Mouse (Mus musculus) kidney, postnatal 0 days (tissue): ENCODE data around the gene Sall2. TPM values are rescaled to one million over a fixed set of nuclear protein-coding genes. Genes with fewer than 3 reads are reported as not detected.
"Not testable (repeated sequence)": the region's sequence is repeated elsewhere in the genome, so short reads cannot be mapped to it uniquely, and the experiment has no call there.

Experiments used
- ATAC-seq: fragments of 200-750 bp; cut with Nextera tagmentation; replicated peaks from 2 replicates; pipeline ENCODE4 v1.8.0; 2017; ENCODE audit warnings: low read depth, moderate number of reproducible peaks, moderate TSS enrichment, moderate library complexity; ENCODE audit not compliant: low FRiP score
- DNase-seq: peaks from one replicate; pipeline ENCODE4 v3.0.0-alpha.2; 2016; ENCODE audit warnings: low spot score
- H3K27ac ChIP-seq: fragments of 300-500 bp; sonication (generic); 2 replicates; pipeline ENCODE4 v1.5.1; 2014; ENCODE audit warnings: mild to moderate bottlenecking
- H3K27me3 ChIP-seq: fragments of 300-500 bp; sonication (generic); 2 replicates; pipeline ENCODE4 v1.6.1; 2014; ENCODE audit warnings: low read length, mixed read lengths; ENCODE audit not compliant: insufficient read depth
- H3K36me3 ChIP-seq: fragments of 300-500 bp; sonication (generic); 2 replicates; pipeline ENCODE4 v1.6.1; 2014; ENCODE audit warnings: low read length, mixed read lengths; ENCODE audit not compliant: insufficient read depth
- H3K4me1 ChIP-seq: fragments of 300-500 bp; sonication (generic); replicated peaks from 2 replicates; pipeline ENCODE4 v1.6.1; 2014; ENCODE audit warnings: antibody characterized with exemption, low read length, mixed read lengths; ENCODE audit not compliant: insufficient read depth
- H3K4me2 ChIP-seq: fragments of 300-500 bp; sonication (generic); 2 replicates; pipeline ENCODE4 v1.6.1; 2014; ENCODE audit warnings: mild to moderate bottlenecking, low read length, moderate library complexity, mixed read lengths
- H3K4me3 ChIP-seq: fragments of 300-500 bp; sonication (generic); replicated peaks from 2 replicates; pipeline ENCODE4 v1.5.1; 2014; ENCODE audit warnings: low read depth, low read length
- H3K9ac ChIP-seq: fragments of 300-500 bp; sonication (generic); 2 replicates; pipeline ENCODE4 v1.6.1; 2014; ENCODE audit warnings: low read depth, low read length
- H3K9me3 ChIP-seq: fragments of 300-500 bp; sonication (generic); replicated peaks from 2 replicates; pipeline ENCODE4 v1.6.1; 2016; ENCODE audit warnings: low read length, inconsistent platforms, mixed read lengths
- CTCF ChIP-seq: IDR thresholded peaks from 2 replicates; pipeline ENCODE4 v1.5.1; 2016; ENCODE audit warnings: antibody characterized with exemption, low read depth, mild to moderate bottlenecking, moderate library complexity
- WGBS: fragments of 180-500 bp; shearing (Covaris S2); extraction: QIAGEN DNeasy Blood & Tissue Kit; methylation state at CpG from one replicate; pipeline ENCODE4 v1.1.7; 2014; 5-methylcytosine and 5-hydroxymethylcytosine counted together
- polyA plus RNA-seq: library from polyadenylated mRNA; unstranded; fragments of >200 nt; fragmentation: Nextera tagmentation; extraction: Ambion mirVana; gene quantifications from 2 replicates; pipeline ENCODE4 v1.2.1, GENCODE M21; 2015

Sall2 gene
- polyA plus RNA-seq, 1 experiment from 2014 or later: 20.9 TPM

- under 1% methylated on average over 46 of the region's 46 CpGs for WGBS
- H3K9me3 ChIP-seq: no peaks in the 10 kb centered on the region
- peak within 1 kb of the TSS; percentile 92 for H3K27ac ChIP-seq
- no peaks in the 10 kb centered on the region for H3K27me3 ChIP-seq
- peaks cover 3% of the 10 kb centered on the region; the same call in 1 of the 2 replicates for H3K4me1 ChIP-seq
- H3K4me2 ChIP-seq: peak within 1 kb of the TSS; percentile 74
- DNase-seq: peak; percentile 98
- peak within 1 kb of the TSS; percentile 68 for H3K4me3 ChIP-seq
- peak; percentile 28; the same call in 1 of the 2 replicates for TF ChIP-seq CTCF
- peak; percentile 97 for ATAC-seq
- H3K36me3 ChIP-seq: peaks cover 3% of the 10 kb centered on the region; the same call in 1 of the 2 replicates
- peak within 1 kb of the TSS; percentile 65 for H3K9ac ChIP-seq
Observed at GRCm38 (mm10) chr14:52304644-52305271, 23.8 kb downstream of the Sall2 start, which contains the start of gene Mettl3. TSS of gene Mettl3 (minus strand) at chr14:52305128.

GRCm38 (mm10) chr14:52303517-52303916 lies 25.0 kb downstream of the Sall2 start:
- not testable (repeated sequence) for H3K27me3 ChIP-seq, H3K9ac ChIP-seq, ATAC-seq, H3K9me3 ChIP-seq, H3K4me3 ChIP-seq, H3K4me1 ChIP-seq, H3K27ac ChIP-seq, DNase-seq, H3K4me2 ChIP-seq
- H3K36me3 ChIP-seq: peaks cover 13% of the 10 kb centered on the region
- WGBS: 89% methylated on average over 3 of the region's 3 CpGs
- 0 out of 2 replicates have a peak, but pooled peaks have one; percentile 3 for TF ChIP-seq CTCF

- Histone ChIP-seq H3K27ac (no peak overlapping the region), H3K4me1 (no peaks in the 10 kb centered on the region), H3K4me2 (no peak overlapping the region), H3K4me3 (no peak overlapping the region), H3K27me3 (no peaks in the 10 kb centered on the region), H3K9me3 (no peaks in the 10 kb centered on the region), H3K36me3 (peaks cover 56% of the 10 kb centered on the region), H3K9ac (no peak overlapping the region)
- ATAC-seq: peak; percentile 47
- TF ChIP-seq CTCF: peak; percentile 77
- peak; percentile 92 for DNase-seq
- WGBS: 67% methylated on average over 6 of the region's 6 CpGs
Observed at GRCm38 (mm10) chr14:52295558-52296264, 32.9 kb downstream of the Sall2 start.

DNA sequence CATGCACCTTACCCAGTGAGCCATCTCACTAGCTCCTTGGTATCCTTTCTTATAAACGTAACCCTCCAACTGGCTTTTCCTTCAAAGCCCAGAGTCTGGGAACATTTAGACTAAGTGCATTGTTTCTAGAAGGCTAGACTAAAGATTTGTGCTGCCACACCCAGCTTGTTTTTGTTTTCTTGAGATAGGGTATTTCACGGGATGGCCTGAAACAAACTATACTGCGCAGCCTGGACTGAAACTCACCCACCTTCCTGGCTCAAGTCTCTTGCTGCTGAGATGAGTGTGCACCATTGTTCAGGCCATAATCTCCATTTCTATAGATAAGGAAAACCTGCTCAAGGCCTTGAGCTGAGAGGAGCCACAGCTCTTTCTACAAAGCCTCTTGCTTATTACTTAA lies 44.4 kb downstream of the Sall2 start:
- Histone ChIP-seq H3K36me3 (peaks cover 29% of the 10 kb centered on the region), H3K4me1 (peaks cover 6% of the 10 kb centered on the region; the same call in 1 of the 2 replicates), H3K27me3 (no peaks in the 10 kb centered on the region), H3K9ac (no peak overlapping the region), H3K4me3 (no peak overlapping the region), H3K27ac (no peak overlapping the region), H3K9me3 (no peaks in the 10 kb centered on the region), H3K4me2 (no peak overlapping the region)
- ATAC-seq (no peak), DNase-seq (no peak)
- 85% methylated on average over 3 of the region's 3 CpGs for WGBS
- no peak for TF ChIP-seq CTCF

- no peak for DNase-seq
- 97% methylated on average over 5 of the region's 5 CpGs for WGBS
- no peak for ATAC-seq
Observed at GRCm38 (mm10) chr14:52283629-52284028, 44.9 kb downstream of the Sall2 start.

DNA sequence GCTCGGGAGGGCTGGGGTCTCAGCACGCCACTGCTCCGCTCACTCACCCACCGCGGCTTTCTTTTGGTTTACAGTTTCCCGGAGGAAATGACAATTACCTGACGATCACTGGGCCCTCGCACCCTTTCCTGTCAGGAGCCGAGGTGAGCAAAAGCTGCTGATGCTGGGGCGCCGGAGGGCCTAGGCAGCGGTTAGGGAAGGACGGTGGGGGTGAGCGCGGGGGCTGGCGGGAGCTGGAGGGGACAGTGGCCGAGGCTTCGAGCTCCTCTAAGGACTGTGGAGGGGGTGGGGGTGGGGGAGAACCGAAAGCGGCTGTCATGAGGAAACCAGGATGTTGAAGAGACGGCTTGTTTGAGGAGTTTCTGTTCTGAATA lies 48.8 kb downstream of the Sall2 start:
- ATAC-seq: peak; percentile 34
- H3K4me3 ChIP-seq: peak overlapping the region; percentile 83
- peak; percentile 50 for DNase-seq
- no peak for TF ChIP-seq CTCF
- H3K9me3 ChIP-seq: no peaks in the 10 kb centered on the region
- H3K9ac ChIP-seq: peak overlapping the region; percentile 84
- peaks cover 6% of the 10 kb centered on the region; the same call in 1 of the 2 replicates for H3K4me1 ChIP-seq
- H3K4me2 ChIP-seq: peak overlapping the region; percentile 66
- 1% methylated on average over 21 of the region's 21 CpGs for WGBS
- H3K36me3 ChIP-seq: 0 out of 2 replicates have a peak, but pooled peaks cover 4% of the 10 kb centered on the region
- peak overlapping the region; percentile 92 for H3K27ac ChIP-seq
- H3K27me3 ChIP-seq: no peaks in the 10 kb centered on the region

More at GRCm38 (mm10) chr14:52283629-52284028, 44.9 kb downstream of the Sall2 start:
- H3K36me3 ChIP-seq: peaks cover 27% of the 10 kb centered on the region
- no peak overlapping the region for H3K4me2 ChIP-seq
- no peaks in the 10 kb centered on the region for H3K9me3 ChIP-seq
- no peak overlapping the region for H3K4me3 ChIP-seq
- TF ChIP-seq CTCF: no peak
- no peaks in the 10 kb centered on the region for H3K27me3 ChIP-seq
- peaks cover 6% of the 10 kb centered on the region; the same call in 1 of the 2 replicates for H3K4me1 ChIP-seq
- H3K27ac ChIP-seq: no peak overlapping the region
- no peak overlapping the region for H3K9ac ChIP-seq
